Mouse (Mus musculus): ENCODE measurements around the gene Nbea.

DNA sequence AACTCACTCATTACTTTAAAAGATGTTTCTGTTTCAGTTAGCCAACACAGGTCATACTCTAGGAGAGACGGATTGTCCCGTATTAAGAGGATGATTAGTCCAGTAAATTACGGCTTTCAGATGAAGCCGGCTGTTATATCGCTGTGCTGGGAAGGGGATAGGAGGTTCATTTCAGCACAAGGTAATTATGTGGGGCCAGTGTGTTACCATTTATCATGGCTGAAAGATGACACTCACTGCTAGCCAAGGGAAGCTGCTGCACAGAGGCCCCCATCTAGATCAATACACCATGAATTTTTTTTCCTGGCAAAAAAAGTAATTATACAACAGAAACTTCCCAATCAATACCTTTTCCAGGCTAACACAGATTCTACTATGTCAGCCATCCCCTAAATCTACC lies 353.3 kb downstream of the Nbea start:
- TF ChIP-seq CTCF (IDR thresholded peaks at IDR 0.05; ENCODE audit: borderline replicate concordance, control insufficient read depth, extremely low read depth, insufficient read depth, low read length, poor library complexity) (no peak), POLR2A (IDR thresholded peaks at IDR 0.05; ENCODE audit: control insufficient read depth, extremely low read depth, insufficient read depth, low read length, poor library complexity) (no peak)
